Mouse (Mus musculus): ENCODE results near the gene Tmem186. TPM values are rescaled to one million over a fixed set of nuclear protein-coding genes. Genes with fewer than 3 reads are reported as not detected.

Tmem186 gene
- total and polyA plus RNA-seq, 2 experiments from 2014 or later: 14.8 to 21.8 TPM

DNA sequence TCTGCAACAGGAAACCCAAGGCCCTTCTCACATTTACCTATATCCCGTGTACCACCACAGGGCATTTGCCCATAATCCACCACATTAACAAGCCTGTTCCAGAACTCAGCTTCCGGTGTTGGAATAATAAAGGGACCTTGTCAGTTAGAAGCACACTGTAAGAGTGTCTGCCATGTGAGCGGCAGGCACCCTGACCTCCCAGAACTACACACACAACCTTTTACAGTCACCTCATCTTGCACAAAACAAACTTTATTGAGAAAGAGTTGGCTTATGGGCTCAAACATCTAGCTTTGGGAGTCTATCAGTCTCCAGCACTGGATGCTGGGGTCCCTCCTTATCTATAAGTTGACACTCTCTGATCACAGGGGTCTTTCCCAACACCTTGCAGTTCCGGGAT lies 20.8 kb upstream of the Tmem186 start:
- Histone ChIP-seq H3K4me3 (ENCODE audit: low read depth, low read length) (no peak overlapping the region), H3K4me1 (ENCODE audit: control insufficient read depth, insufficient read depth) (no peaks in the 10 kb centered on the region), H3K9me3 (replicated peaks; ENCODE audit: control insufficient read depth, low read length) (no peaks in the 10 kb centered on the region), H3K27ac (ENCODE audit: low read depth) (no peak overlapping the region), H3K27me3 (ENCODE audit: control insufficient read depth, insufficient read depth, low read length) (no peaks in the 10 kb centered on the region), H3K4me2 (ENCODE audit: low read depth, low read length) (no peak overlapping the region), H3K36me3 (replicated peaks; ENCODE audit: control insufficient read depth, insufficient read depth, low read length) (peaks cover 69% of the 10 kb centered on the region), H3K9ac (replicated peaks; ENCODE audit: low read depth, low read length) (no peak overlapping the region)
- 72% methylated on average over 4 of the region's 4 CpGs for WGBS
- TF ChIP-seq CTCF (IDR thresholded peaks at IDR 0.05; ENCODE audit: low read depth): no peak
- TF ChIP-seq EP300 (IDR thresholded peaks at IDR 0.05; ENCODE audit: low read depth): no peak
- DNase-seq (ENCODE audit: low spot score): no peak
- no peak for ATAC-seq (ENCODE audit: insufficient read depth, low read depth)

DNA sequence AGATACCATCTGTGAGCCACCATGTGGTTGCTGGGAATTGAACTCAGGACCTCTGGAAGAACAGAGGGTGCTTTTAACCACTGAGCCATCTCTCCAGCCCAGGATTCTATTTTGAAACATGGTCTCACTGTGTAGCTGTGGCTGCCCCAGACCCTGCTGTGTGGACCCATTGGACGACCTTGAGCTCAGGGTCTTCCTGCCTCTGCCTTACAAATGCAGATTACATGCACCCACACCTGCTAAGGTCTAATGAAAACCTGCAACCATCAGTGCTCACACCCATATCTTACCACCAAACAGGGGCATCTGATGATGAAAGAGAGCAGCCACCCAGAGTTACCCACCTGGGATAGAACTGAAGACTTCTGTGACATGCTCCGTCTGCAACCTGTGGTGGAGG lies 18.7 kb upstream of the Tmem186 start:
- Histone ChIP-seq H3K4me2 (ENCODE audit: low read depth, low read length) (no peak overlapping the region), H3K36me3 (replicated peaks; ENCODE audit: control insufficient read depth, insufficient read depth, low read length) (peaks cover 74% of the 10 kb centered on the region), H3K27ac (ENCODE audit: low read depth) (no peak overlapping the region), H3K4me1 (ENCODE audit: control insufficient read depth, insufficient read depth) (no peaks in the 10 kb centered on the region), H3K9me3 (replicated peaks; ENCODE audit: control insufficient read depth, low read length) (no peaks in the 10 kb centered on the region), H3K4me3 (ENCODE audit: low read depth, low read length) (no peak overlapping the region), H3K27me3 (ENCODE audit: control insufficient read depth, insufficient read depth, low read length) (no peaks in the 10 kb centered on the region), H3K9ac (replicated peaks; ENCODE audit: low read depth, low read length) (no peak overlapping the region)
- no peak for DNase-seq (ENCODE audit: low spot score)
- no peak for ATAC-seq (ENCODE audit: insufficient read depth, low read depth)
- TF ChIP-seq CTCF (IDR thresholded peaks at IDR 0.05; ENCODE audit: low read depth) (no peak), EP300 (IDR thresholded peaks at IDR 0.05; ENCODE audit: low read depth) (no peak)
- WGBS: 74% methylated on average over 2 of the region's 2 CpGs

DNA sequence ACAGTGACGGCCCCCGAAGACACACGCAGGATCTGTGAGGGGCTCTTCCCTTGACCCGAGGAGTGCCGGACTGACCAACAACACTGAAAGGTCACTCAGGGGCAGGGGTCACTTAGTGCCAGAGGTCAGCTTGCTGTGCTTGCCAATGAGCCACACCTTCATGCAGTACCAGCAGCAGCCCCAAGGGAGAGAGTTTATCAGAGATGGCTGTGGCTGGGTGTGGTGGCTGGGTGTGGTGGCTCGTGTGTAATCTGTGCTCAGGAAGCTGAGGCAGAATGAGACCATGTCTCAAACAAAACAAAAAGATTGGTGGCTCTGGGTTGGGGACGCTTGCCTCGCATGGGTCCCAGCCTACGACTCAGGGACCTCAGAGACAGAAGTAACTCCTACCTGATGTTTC lies 18.1 kb upstream of the Tmem186 start:
- WGBS: 73% methylated on average over 9 of the region's 9 CpGs
- H3K27ac ChIP-seq (ENCODE audit: low read depth): no peak overlapping the region
- H3K4me1 ChIP-seq (ENCODE audit: control insufficient read depth, insufficient read depth): no peaks in the 10 kb centered on the region
- H3K36me3 ChIP-seq (replicated peaks; ENCODE audit: control insufficient read depth, insufficient read depth, low read length): peaks cover 75% of the 10 kb centered on the region
- DNase-seq (ENCODE audit: low spot score) (no peak), ATAC-seq (ENCODE audit: insufficient read depth, low read depth) (no peak; the same call in 1 of the 2 replicates)
- no peaks in the 10 kb centered on the region for H3K27me3 ChIP-seq (ENCODE audit: control insufficient read depth, insufficient read depth, low read length)
- no peak overlapping the region for H3K4me3 ChIP-seq (ENCODE audit: low read depth, low read length)
- no peak overlapping the region for H3K4me2 ChIP-seq (ENCODE audit: low read depth, low read length)
- H3K9me3 ChIP-seq (replicated peaks; ENCODE audit: control insufficient read depth, low read length): no peaks in the 10 kb centered on the region
- H3K9ac ChIP-seq (replicated peaks; ENCODE audit: low read depth, low read length): no peak overlapping the region
- TF ChIP-seq EP300 (IDR thresholded peaks at IDR 0.05; ENCODE audit: low read depth) (no peak), CTCF (IDR thresholded peaks at IDR 0.05; ENCODE audit: low read depth) (no peak)

DNA sequence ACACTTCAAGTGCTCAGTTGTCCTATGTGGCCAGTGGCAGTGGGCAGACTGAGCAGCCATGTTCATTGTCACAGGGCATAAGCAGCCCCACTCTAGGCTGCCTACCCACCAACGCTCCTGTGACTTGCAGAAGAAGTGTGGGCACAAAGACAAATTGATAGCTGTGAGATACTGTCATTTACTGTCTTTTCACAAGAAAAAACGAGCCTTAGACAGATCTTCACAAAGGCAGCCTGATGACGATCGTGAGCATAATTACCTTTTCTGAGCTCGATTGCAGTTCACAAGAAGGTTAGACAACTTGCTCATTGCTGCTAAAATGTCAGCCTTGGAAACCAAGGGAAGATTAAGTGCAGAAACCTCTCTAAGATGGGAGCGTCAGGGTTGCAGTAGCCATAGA lies 17.6 kb upstream of the Tmem186 start:
- no peaks in the 10 kb centered on the region for H3K4me1 ChIP-seq (ENCODE audit: control insufficient read depth, insufficient read depth)
- H3K27ac ChIP-seq (ENCODE audit: low read depth): no peak overlapping the region
- TF ChIP-seq EP300 (IDR thresholded peaks at IDR 0.05; ENCODE audit: low read depth) (no peak), CTCF (IDR thresholded peaks at IDR 0.05; ENCODE audit: low read depth) (no peak)
- DNase-seq (ENCODE audit: low spot score) (no peak), ATAC-seq (ENCODE audit: insufficient read depth, low read depth) (no peak)
- no peaks in the 10 kb centered on the region for H3K9me3 ChIP-seq (replicated peaks; ENCODE audit: control insufficient read depth, low read length)
- H3K4me3 ChIP-seq (ENCODE audit: low read depth, low read length): no peak overlapping the region
- no peak overlapping the region for H3K4me2 ChIP-seq (ENCODE audit: low read depth, low read length)
- H3K9ac ChIP-seq (replicated peaks; ENCODE audit: low read depth, low read length): no peak overlapping the region
- WGBS: 90% methylated on average over 6 of the region's 6 CpGs
- peaks cover 75% of the 10 kb centered on the region for H3K36me3 ChIP-seq (replicated peaks; ENCODE audit: control insufficient read depth, insufficient read depth, low read length)
- no peaks in the 10 kb centered on the region for H3K27me3 ChIP-seq (ENCODE audit: control insufficient read depth, insufficient read depth, low read length)

DNA sequence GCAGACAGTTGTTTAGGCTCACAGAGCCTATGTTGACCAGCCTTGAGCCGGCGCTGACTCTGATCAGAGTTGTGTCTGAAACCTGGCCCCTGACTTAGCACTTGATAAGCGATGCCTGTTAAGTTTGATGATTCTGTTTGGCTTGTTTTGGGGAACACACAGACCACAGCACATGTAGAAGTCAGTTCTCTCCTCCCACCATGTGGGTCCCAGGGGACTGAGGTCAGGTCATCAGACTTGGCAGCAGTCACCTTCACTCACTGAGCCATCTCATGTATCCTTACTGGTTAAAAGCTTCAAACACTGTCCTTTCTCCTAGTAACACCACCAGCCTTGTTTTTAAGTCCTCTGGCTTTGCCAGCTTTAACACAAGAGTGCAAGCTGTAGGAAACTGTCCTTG lies 12.5 kb upstream of the Tmem186 start:
- no peak overlapping the region for H3K4me2 ChIP-seq (ENCODE audit: low read depth, low read length)
- WGBS: 90% methylated on average over 3 of the region's 3 CpGs
- no peaks in the 10 kb centered on the region for H3K27me3 ChIP-seq (ENCODE audit: control insufficient read depth, insufficient read depth, low read length)
- no peak overlapping the region for H3K9ac ChIP-seq (replicated peaks; ENCODE audit: low read depth, low read length)
- no peak for TF ChIP-seq EP300 (IDR thresholded peaks at IDR 0.05; ENCODE audit: low read depth)
- TF ChIP-seq CTCF (IDR thresholded peaks at IDR 0.05; ENCODE audit: low read depth): no peak
- no peak overlapping the region for H3K27ac ChIP-seq (ENCODE audit: low read depth)
- DNase-seq (ENCODE audit: low spot score) (no peak), ATAC-seq (ENCODE audit: insufficient read depth, low read depth) (no peak)
- H3K4me3 ChIP-seq (ENCODE audit: low read depth, low read length): no peak overlapping the region
- H3K9me3 ChIP-seq (replicated peaks; ENCODE audit: control insufficient read depth, low read length): no peaks in the 10 kb centered on the region
- no peaks in the 10 kb centered on the region for H3K4me1 ChIP-seq (ENCODE audit: control insufficient read depth, insufficient read depth)
- peaks cover 96% of the 10 kb centered on the region for H3K36me3 ChIP-seq (replicated peaks; ENCODE audit: control insufficient read depth, insufficient read depth, low read length)

DNA sequence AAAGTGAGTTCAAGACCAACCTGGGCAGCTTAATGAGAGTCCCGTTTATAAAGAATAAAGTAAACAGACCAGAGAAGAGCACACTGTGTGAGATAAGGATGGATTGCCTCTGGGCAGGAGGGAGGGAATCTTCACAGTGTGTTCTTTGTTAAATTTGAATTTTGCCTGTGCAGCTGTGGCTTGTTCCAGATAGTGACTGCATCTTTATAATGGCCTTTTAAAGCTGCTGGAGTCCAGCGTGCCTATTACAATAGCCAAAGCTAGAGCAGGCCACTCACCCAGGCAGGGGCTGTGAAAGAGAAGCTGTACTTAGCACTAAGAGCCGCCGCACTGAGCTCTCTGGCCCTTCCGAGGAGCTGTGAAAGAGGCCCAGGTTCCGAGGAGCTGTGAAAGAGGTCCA lies 8.0 kb upstream of the Tmem186 start:
- TF ChIP-seq EP300 (IDR thresholded peaks at IDR 0.05; ENCODE audit: low read depth): no peak
- no peak for TF ChIP-seq CTCF (IDR thresholded peaks at IDR 0.05; ENCODE audit: low read depth)
- 81% methylated on average over 6 of the region's 6 CpGs for WGBS
- Histone ChIP-seq H3K36me3 (replicated peaks; ENCODE audit: control insufficient read depth, insufficient read depth, low read length) (peaks cover 78% of the 10 kb centered on the region), H3K9me3 (replicated peaks; ENCODE audit: control insufficient read depth, low read length) (no peaks in the 10 kb centered on the region), H3K4me1 (ENCODE audit: control insufficient read depth, insufficient read depth) (no peaks in the 10 kb centered on the region), H3K4me2 (ENCODE audit: low read depth, low read length) (no peak overlapping the region), H3K27ac (ENCODE audit: low read depth) (no peak overlapping the region), H3K27me3 (ENCODE audit: control insufficient read depth, insufficient read depth, low read length) (no peaks in the 10 kb centered on the region), H3K4me3 (ENCODE audit: low read depth, low read length) (no peak overlapping the region), H3K9ac (replicated peaks; ENCODE audit: low read depth, low read length) (no peak overlapping the region)
- DNase-seq (ENCODE audit: low spot score) (no peak), ATAC-seq (ENCODE audit: insufficient read depth, low read depth) (no peak)

Measured in heart, postnatal 0 days (tissue).